Mouse (Mus musculus) midbrain, embryonic 11.5 days (tissue): Measurements from ENCODE around the gene Mas1. TPM values are rescaled to one million over a fixed set of nuclear protein-coding genes. Genes with fewer than 3 reads are reported as not detected.
A peak's percentile ranks its signal among the peaks of the same experiment; 100 is the strongest.

ENCODE experiments used
- ATAC-seq: fragments of 200-750 bp; cut with Nextera tagmentation; 2 replicates; pipeline ENCODE4 v1.8.0; 2017; ENCODE audit warnings: moderate TSS enrichment, moderate library complexity; ENCODE audit not compliant: low FRiP score
- DNase-seq: peaks from one replicate; pipeline ENCODE4 v3.0.0; 2015; ENCODE audit warnings: low spot score; ENCODE audit errors: missing footprints
- H3K27ac ChIP-seq: fragments of 300-500 bp; sonication (generic); 2 replicates; pipeline ENCODE4 v1.5.1; 2014; ENCODE audit warnings: low read depth, low read length
- H3K27me3 ChIP-seq: fragments of 300-500 bp; sonication (generic); 2 replicates; pipeline ENCODE4 v1.6.1; 2014; ENCODE audit warnings: mild to moderate bottlenecking, low read length, moderate library complexity, mixed read lengths; ENCODE audit not compliant: control insufficient read depth, insufficient read depth
- H3K36me3 ChIP-seq: fragments of 300-500 bp; sonication (generic); 2 replicates; pipeline ENCODE4 v1.6.1; 2014; ENCODE audit warnings: mild to moderate bottlenecking, low read length, moderate library complexity, mixed read lengths; ENCODE audit not compliant: control insufficient read depth, insufficient read depth
- H3K4me1 ChIP-seq: fragments of 300-500 bp; sonication (generic); 2 replicates; pipeline ENCODE4 v1.6.1; 2014; ENCODE audit warnings: low read length; ENCODE audit not compliant: control insufficient read depth, insufficient read depth
- H3K4me2 ChIP-seq: fragments of 300-500 bp; sonication (generic); 2 replicates; pipeline ENCODE4 v1.6.1; 2014; ENCODE audit warnings: mild to moderate bottlenecking, moderate library complexity
- H3K4me3 ChIP-seq: fragments of 300-500 bp; sonication (generic); 2 replicates; pipeline ENCODE4 v1.5.1; 2014; ENCODE audit warnings: low read depth, low read length
- H3K9ac ChIP-seq: fragments of 300-500 bp; sonication (generic); 2 replicates; pipeline ENCODE4 v1.6.1; 2014; ENCODE audit warnings: low read length
- H3K9me3 ChIP-seq: fragments of 300-500 bp; sonication (generic); 2 replicates; pipeline ENCODE4 v1.6.1; 2016; ENCODE audit warnings: low read length; ENCODE audit not compliant: control insufficient read depth
- WGBS: fragments of 180-500 bp; shearing (Covaris S2); extraction: QIAGEN DNeasy Blood & Tissue Kit; methylation state at CpG from one replicate; pipeline ENCODE4 v1.1.7; 2014; 5-methylcytosine and 5-hydroxymethylcytosine counted together
- polyA plus RNA-seq: library from polyadenylated mRNA; unstranded; fragments of >200 nt; fragmentation: Nextera tagmentation; extraction: Ambion mirVana; gene quantifications from 2 replicates; pipeline ENCODE4 v1.2.1, GENCODE M21; 2014

Gene Mas1
- polyA plus RNA-seq, 1 experiment from 2014 or later, result not detected

DNA sequence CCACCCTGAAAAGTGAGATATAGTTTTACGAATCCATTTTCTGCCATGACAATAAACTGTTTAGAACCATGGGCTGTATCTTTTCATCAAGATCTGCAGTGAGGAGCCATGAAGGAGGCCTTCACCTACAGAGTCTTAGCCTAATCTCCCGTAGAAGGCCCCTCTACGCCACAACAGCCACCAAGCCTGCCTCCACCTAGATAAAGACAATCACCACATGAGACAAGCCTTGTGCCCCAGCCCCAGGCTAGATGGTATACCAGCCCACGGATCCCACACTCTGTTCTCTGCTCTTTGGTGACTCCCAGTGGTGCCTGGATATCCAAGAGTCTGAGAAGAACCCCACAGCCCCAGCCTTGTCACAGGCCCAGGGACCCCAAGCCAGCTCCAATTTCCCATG is 52.1 kb downstream of the Mas1 start:
- Histone ChIP-seq H3K4me3 (no peak overlapping the region), H3K9me3 (no peaks in the 10 kb centered on the region), H3K9ac (no peak overlapping the region), H3K27me3 (no peaks in the 10 kb centered on the region), H3K27ac (no peak overlapping the region), H3K4me1 (no peaks in the 10 kb centered on the region), H3K36me3 (no peaks in the 10 kb centered on the region), H3K4me2 (no peak overlapping the region)
- ATAC-seq (no peak), DNase-seq (no peak)
- WGBS, result 84% methylated on average over 4 of the region's 4 CpGs

GRCm38 (mm10) chr17:12814502-12814901 is 53.4 kb downstream of the Mas1 start:
- H3K9me3 ChIP-seq, result no peaks in the 10 kb centered on the region
- no peak for DNase-seq
- H3K4me3 ChIP-seq, result no peak overlapping the region
- no peak overlapping the region for H3K27ac ChIP-seq
- no peak for ATAC-seq
- WGBS, result 91% methylated on average over 3 of the region's 3 CpGs
- H3K36me3 ChIP-seq, result no peaks in the 10 kb centered on the region
- no peaks in the 10 kb centered on the region for H3K27me3 ChIP-seq
- H3K4me2 ChIP-seq, result no peak overlapping the region
- no peaks in the 10 kb centered on the region for H3K4me1 ChIP-seq
- no peak overlapping the region for H3K9ac ChIP-seq

GRCm38 (mm10) chr17:12810973-12811303 is 57.0 kb downstream of the Mas1 start:
- WGBS, result 81% methylated on average over 1 of the region's 1 CpGs
- Histone ChIP-seq H3K27ac (no peak overlapping the region), H3K4me3 (no peak overlapping the region), H3K27me3 (no peaks in the 10 kb centered on the region), H3K9ac (no peak overlapping the region), H3K36me3 (no peaks in the 10 kb centered on the region), H3K4me2 (no peak overlapping the region), H3K9me3 (no peaks in the 10 kb centered on the region), H3K4me1 (no peaks in the 10 kb centered on the region)
- DNase-seq (no peak), ATAC-seq (peak; percentile 52)

DNA sequence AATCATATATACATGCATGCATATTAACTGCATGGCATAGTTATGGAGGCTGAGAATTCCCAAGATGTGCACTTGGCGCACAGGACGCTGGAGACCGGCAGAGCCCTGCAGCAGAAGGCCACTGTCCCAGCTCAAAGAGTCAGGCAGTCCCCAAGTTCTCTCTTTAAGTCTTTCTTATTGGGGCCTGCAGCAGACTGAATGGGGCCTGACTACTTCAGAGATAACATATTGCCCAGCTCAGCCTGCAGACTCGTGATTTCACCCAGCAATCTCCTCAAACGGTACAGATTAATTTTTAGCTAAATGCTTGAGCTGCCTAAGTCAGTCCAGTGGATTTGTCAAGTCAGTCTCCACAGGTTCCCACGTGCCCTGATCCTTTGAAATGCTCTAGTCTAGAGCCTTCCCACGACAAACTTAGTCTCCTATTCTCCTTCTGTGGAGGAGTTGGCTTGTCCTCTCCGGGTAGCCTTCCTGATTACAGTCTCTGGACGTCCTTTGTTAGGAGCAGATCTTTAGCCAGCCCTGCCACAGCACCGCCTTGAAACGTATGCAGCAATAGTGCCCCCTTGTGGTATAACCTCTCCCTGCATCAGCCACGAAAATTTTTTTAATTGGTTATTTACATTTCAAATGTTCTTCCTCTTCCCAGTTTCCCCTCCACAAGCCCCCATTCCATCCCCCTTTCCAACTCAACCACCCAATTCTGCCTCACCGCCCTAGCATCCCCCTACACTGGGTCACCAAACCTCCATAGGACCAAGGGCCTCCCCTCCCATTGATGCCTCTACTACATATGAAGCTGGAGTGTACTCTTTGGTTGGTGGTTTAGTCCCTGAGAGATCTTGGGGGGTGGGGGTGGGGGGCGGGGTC is 57.6 kb downstream of the Mas1 start:
- Histone ChIP-seq H3K9me3 (no peaks in the 10 kb centered on the region), H3K9ac (peak overlapping the region; percentile 35; the same call in 1 of the 2 replicates), H3K36me3 (no peaks in the 10 kb centered on the region), H3K27ac (no peak overlapping the region), H3K4me3 (no peak overlapping the region), H3K4me1 (no peaks in the 10 kb centered on the region), H3K4me2 (no peak overlapping the region), H3K27me3 (no peaks in the 10 kb centered on the region)
- WGBS, result 26% methylated on average over 14 of the region's 14 CpGs
- ATAC-seq (peak; percentile 92), DNase-seq (peak; percentile 95)

GRCm38 (mm10) chr17:12808851-12809250 is 59.1 kb downstream of the Mas1 start:
- WGBS, result 89% methylated on average over 6 of the region's 6 CpGs
- no peak for DNase-seq
- Histone ChIP-seq H3K27me3 (no peaks in the 10 kb centered on the region), H3K27ac (no peak overlapping the region), H3K4me2 (no peak overlapping the region), H3K4me3 (no peak overlapping the region), H3K9ac (no peak overlapping the region), H3K36me3 (no peaks in the 10 kb centered on the region), H3K4me1 (no peaks in the 10 kb centered on the region), H3K9me3 (no peaks in the 10 kb centered on the region)
- ATAC-seq, result no peak

- H3K27me3 ChIP-seq, result no peaks in the 10 kb centered on the region
- DNase-seq (no peak), ATAC-seq (no peak)
- H3K4me2 ChIP-seq, result no peak overlapping the region
- H3K4me1 ChIP-seq, result no peaks in the 10 kb centered on the region
- no peak overlapping the region for H3K27ac ChIP-seq
- H3K36me3 ChIP-seq, result no peaks in the 10 kb centered on the region
- H3K4me3 ChIP-seq, result no peak overlapping the region
- H3K9ac ChIP-seq, result no peak overlapping the region
- H3K9me3 ChIP-seq, result no peaks in the 10 kb centered on the region
These were observed 63.1 kb downstream of the Mas1 start for GRCm38 (mm10) chr17:12804584-12805445.

- H3K36me3 ChIP-seq, result no peaks in the 10 kb centered on the region
- H3K27me3 ChIP-seq, result no peaks in the 10 kb centered on the region
- no peak overlapping the region for H3K4me2 ChIP-seq
- ATAC-seq (no peak), DNase-seq (no peak)
- no peaks in the 10 kb centered on the region for H3K4me1 ChIP-seq
- no peaks in the 10 kb centered on the region for H3K9me3 ChIP-seq
- no peak overlapping the region for H3K4me3 ChIP-seq
- 66% methylated on average over 9 of the region's 9 CpGs for WGBS
- H3K9ac ChIP-seq, result no peak overlapping the region
- no peak overlapping the region for H3K27ac ChIP-seq
These were observed 65.9 kb downstream of the Mas1 start for GRCm38 (mm10) chr17:12801861-12802540.

DNA sequence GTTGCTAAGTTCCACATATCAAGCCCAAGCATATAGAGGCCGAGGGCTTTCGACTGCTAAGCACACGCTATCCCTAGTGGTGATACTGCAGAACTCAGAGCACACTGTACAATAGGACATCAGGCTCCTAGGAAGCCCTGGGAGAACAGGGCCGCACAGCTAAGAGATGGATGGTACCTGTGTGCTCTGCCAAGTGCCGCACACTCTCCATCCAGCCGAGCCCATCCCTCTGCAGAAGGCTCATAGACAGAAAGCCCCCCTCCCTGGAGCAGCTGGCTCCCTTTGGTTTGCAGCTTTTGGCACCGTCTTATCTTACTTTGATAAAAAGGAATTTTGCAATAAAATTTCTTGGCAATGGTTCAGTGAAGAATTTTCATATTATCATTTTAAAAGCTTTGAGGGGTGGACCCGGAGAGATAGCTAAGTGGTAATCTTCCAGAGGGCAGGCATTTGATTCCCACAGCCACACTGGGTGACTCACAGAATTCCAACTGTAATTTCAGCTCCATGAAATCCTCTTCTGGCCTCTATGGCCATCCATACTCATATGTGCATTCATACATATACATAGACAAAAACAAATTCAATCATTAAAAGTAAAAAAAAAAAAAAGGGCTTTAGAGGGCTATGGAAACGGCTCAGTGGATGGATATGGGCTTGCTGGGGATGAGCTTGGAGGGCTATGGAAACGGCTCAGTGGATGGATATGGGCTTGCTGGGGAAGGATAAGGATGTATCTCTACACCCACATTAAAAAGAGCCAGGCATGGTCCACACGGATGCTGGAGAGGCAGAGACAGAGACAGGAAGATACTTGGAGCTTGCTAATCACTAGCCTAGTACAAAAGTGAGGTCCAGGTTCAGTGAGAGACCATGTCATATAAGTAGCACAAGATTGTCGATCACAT is 68.3 kb downstream of the Mas1 start:
- WGBS, result 88% methylated on average over 12 of the region's 12 CpGs
- H3K27me3 ChIP-seq, result no peaks in the 10 kb centered on the region
- no peak overlapping the region for H3K4me2 ChIP-seq
- H3K4me3 ChIP-seq, result no peak overlapping the region
- ATAC-seq (no peak), DNase-seq (no peak)
- H3K9me3 ChIP-seq, result no peaks in the 10 kb centered on the region
- H3K27ac ChIP-seq, result no peak overlapping the region
- H3K36me3 ChIP-seq, result no peaks in the 10 kb centered on the region
- H3K9ac ChIP-seq, result no peak overlapping the region
- no peaks in the 10 kb centered on the region for H3K4me1 ChIP-seq
